Mouse (Mus musculus) left cerebral cortex, postnatal 36 days (tissue): ENCODE data around the gene Birc2. TPM values are rescaled to one million over a fixed set of nuclear protein-coding genes. Genes with fewer than 3 reads are reported as not detected.

ENCODE experiments used
- DNase-seq, 2 experiments: peaks; one replicate each; pipeline ENCODE4 v3.0.0; 2021 to 2022; ENCODE audit warnings: low spot score in 2 of 2, mixed read lengths in 1 of 2
- intact Hi-C: fragments of 180-260 bp; cut with DNase I; formaldehyde crosslinking; loops from one replicate; pipeline ENCODE4 v1.15.1; 2025
- total RNA-seq, 2 experiments: library from RNA; stranded (reverse); gene quantifications; 2 replicates each; pipeline ENCODE4 v1.2.3; 2021

The Birc2 gene
- total RNA-seq, 2 experiments from 2014 or later, result 32.2 to 34.9 TPM

DNA sequence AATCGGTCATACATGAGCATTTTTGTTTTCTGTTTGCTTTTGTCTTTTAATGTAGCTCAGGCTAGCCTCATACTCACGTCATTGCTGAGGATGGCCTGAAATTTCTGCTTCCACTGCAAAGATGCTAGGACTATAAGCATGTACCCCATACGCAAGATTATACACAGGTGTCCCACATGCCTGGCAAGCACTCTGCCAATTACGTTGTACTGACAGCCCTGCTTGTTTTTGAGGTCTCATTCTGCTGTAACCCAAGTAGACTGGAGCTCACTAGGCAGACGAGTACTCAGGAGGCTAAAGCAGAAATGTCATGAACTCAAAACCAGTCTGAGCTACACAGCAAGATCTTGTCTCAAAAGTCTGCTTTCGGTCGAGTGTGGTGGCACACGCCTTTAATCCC, 15.0 kb upstream of the Birc2 start:
- intact Hi-C loops, result no loop called here
- no peak for DNase-seq

DNA sequence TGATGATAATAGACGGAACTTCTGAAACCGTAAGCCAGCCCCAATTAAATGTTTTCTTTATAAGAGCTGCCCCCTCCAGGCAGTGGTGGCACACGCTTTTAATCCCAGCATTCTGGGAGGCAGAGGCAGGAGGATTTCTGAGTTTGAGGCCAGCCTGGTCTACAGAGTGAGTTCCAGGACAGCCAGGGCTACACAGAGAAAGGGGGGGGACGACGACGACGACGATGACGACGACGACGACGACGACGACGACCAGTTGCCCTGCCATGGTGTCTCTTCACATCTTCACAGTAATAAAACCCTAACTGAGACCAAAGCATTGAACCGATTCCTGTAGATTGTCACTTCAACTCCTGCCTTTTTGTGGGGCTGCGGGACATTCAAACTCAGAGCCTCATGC, 11.3 kb upstream of the Birc2 start:
- intact Hi-C loops, result no loop called here
- DNase-seq, result no peak

DNA sequence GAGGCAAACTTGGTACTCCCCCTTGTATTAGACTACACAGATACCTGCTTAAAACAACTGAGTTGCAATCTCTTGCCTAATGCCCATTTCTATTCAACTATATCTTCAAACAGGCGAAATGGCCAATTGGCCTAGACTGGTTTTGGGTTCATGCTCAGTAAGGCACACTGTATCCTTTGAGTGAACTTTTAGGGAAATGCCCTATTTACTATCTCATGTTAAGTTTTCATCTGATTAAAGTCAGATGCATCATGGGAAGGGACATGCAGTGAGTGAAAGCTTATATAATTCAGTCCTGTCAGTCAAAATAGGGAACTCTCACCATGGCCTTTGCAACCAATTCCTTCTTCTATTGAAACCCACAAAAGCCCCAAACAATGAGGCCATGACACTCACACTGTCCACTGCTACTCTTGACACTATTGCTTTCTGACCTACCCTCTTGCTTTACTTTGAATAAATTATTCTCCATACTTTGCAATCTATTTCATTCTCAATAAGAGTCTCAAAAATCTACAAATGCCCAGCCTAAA, 9.9 kb upstream of the Birc2 start:
- intact Hi-C loops, result no loop called here
- no peak for DNase-seq

- DNase-seq, result no peak
- intact Hi-C loops, result no loop called here
Observed at GRCm38 (mm10) chr9:7845216-7845895, 8.5 kb upstream of the Birc2 start.

GRCm38 (mm10) chr9:7841221-7841620, 4.4 kb upstream of the Birc2 start:
- intact Hi-C loops, result no loop called here
- no peak for DNase-seq

DNA sequence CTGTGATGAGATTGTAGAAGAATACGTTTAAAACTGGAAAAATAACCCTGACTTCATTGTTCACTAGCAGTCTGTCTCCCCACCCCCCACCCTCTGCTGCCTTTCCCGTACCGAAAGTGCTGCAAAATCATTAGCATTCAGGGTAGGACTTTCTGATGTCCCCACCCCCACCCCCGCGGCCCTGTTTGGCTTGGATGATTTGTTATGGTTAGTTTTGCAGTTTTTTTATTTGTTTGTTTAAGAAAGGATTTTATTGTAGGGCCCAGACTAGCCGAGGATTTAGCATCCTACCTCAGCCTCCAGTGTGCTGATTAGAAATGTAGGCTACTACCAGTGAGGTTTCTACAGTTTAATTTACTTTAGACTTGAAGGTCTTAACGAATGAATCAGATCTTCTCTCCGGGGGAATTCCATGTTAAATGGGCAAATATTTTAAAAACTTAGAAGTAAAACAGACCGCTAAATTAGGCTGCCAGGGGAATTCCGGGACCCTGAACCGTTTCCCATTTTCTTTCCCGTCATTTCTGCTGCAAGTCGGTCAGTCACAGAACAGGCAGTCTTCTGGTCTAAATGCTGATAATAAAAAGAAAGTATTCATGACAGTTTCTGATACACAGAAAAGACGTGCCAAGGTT, 1.1 kb upstream of the Birc2 start:
- DNase-seq, result no peak
- intact Hi-C loops, result loop anchor here (10.0 kb wide), 1 partner anchor 73 kb away; the partner anchor contains the start of gene Tmem123

- intact Hi-C loops, result loop anchor here (10.0 kb wide), 1 partner anchor 72 kb away; the partner anchor contains the start of gene Tmem123
Observed at GRCm38 (mm10) chr9:7836331-7836730, 533 bp downstream of the Birc2 start.

GRCm38 (mm10) chr9:7835302-7835701, 1.6 kb downstream of the Birc2 start:
- no peak for DNase-seq
- intact Hi-C loops, result loop anchor here (10.0 kb wide), 1 partner anchor 71 kb away; the partner anchor contains the start of gene Tmem123

More at GRCm38 (mm10) chr9:7836331-7836730, 533 bp downstream of the Birc2 start:
- peak; percentile 53 to 56 for DNase-seq

GRCm38 (mm10) chr9:7833421-7833820, 3.4 kb downstream of the Birc2 start:
- DNase-seq, result no peak
- intact Hi-C loops, result loop anchor here (10.0 kb wide), 1 partner anchor 69 kb away; the partner anchor contains the start of gene Tmem123

DNA sequence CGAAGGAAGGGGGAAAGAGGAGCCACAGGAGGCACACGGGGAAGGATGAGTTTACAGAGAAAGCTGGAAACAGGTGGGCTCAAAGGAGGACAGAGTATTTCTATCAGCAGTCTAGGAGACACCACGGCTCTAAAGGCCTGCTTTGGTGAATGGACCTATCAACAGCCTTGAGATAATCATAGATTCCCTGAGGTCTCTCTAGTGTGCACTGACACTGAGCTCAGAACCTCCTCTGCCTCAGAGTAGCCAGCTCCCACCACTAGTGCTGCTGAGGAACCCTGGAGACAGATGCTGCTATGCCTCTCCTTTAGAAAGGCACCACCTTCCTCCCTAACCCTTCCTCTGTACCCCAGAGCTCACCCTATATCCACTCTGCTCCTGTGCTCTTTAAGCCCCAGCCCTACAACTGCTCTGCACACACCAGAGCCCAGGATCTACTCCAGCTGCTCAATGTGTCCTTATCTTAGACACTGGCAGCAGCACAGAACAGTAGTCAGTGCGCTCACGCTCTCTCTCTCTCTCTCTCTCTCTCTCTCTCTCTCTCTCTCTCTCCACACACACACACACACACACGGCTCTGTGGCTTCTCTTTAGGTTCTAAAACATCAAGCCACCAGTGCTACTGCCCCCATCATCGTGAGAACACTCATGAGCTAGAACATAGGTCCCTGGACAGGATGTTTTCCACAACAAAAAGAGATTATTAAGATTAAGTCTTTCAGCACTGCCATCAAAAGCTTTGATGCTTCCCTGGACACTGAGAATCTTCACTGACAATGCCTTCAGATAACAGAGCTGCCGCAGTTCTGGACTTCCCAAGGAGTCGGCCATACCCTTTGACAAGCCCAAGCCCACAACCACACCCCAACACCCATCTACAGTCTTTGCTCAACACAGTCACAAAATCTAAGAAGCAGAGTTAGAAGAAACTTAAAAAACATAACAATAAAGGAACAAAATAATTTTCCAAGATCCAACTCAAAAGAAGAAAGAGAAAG, 7.0 kb downstream of the Birc2 start:
- intact Hi-C loops, result loop anchor here (10.0 kb wide), 1 partner anchor 65 kb away; the partner anchor contains the start of gene Tmem123
- no peak for DNase-seq

- intact Hi-C loops, result no loop called here
- DNase-seq, result no peak
Observed at GRCm38 (mm10) chr9:7828706-7829105, 8.2 kb downstream of the Birc2 start.

GRCm38 (mm10) chr9:7824916-7825315, 11.9 kb downstream of the Birc2 start:
- DNase-seq, result no peak
- intact Hi-C loops, result no loop called here

DNA sequence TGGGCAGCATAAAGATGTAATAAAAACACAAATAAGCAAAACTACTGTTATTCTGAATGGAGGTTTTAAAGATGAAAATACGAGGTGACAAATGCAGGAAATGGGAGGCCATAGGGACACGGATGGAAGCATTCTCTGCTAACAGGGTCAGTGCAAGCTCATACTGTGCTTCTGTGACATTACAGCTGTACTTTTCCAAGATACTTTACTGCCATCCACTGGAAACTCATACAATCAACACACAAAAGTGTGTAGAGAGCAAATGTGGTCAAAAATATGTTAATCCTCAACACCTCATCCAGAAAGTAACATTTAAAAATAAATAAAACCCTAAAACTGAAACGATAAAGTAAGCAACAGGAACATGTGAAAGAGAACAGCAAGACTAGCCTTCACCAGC, 14.1 kb downstream of the Birc2 start:
- intact Hi-C loops, result no loop called here
- DNase-seq, result no peak

- intact Hi-C loops, result no loop called here
- DNase-seq, result no peak
Observed at GRCm38 (mm10) chr9:7805101-7805506, 31.8 kb downstream of the Birc2 start.

DNA sequence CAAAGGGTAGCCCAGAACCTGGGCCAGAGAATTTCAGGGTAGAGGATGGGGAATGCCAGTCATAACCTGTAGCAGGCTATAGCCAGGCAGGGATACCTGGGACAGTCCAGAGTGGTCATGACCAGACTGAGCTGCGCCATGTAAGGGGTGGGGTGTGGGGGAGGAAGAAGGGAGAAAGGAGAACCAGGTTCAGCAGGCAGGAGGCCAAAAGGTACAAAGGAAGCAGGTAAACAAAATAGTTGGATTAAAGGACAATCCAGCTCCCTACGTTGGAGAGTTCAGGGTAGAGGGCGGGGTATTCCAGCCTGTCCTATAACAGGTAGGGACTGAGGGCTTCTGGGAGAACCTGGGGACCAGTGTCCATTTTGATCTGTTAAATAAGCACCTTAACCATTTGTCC, 38.3 kb downstream of the Birc2 start:
- no peak for DNase-seq
- intact Hi-C loops, result no loop called here

GRCm38 (mm10) chr9:7797542-7797941, 39.3 kb downstream of the Birc2 start:
- intact Hi-C loops, result no loop called here
- DNase-seq, result no peak

- intact Hi-C loops, result no loop called here
- DNase-seq, result no peak
Observed at GRCm38 (mm10) chr9:7796129-7796864, 40.6 kb downstream of the Birc2 start.

DNA sequence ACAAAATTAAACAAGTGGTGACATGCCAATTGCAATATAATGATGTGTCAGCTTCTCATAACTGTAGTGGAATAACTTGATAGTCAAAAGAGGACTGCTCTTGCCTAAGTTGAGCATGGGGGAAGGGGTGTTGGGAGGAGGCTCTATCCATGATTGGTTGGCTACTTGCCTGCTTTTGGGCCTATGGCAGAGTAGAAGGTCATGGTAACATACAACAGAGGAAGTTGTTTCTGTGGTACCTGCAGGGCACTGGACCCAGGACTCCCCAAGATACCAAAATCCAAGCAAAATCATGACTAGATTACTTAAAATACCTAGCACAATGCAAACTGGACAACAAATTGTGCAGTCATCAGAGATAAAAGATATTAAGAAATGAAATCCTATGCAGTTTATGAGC, 41.3 kb downstream of the Birc2 start:
- DNase-seq, result no peak
- intact Hi-C loops, result no loop called here

DNA sequence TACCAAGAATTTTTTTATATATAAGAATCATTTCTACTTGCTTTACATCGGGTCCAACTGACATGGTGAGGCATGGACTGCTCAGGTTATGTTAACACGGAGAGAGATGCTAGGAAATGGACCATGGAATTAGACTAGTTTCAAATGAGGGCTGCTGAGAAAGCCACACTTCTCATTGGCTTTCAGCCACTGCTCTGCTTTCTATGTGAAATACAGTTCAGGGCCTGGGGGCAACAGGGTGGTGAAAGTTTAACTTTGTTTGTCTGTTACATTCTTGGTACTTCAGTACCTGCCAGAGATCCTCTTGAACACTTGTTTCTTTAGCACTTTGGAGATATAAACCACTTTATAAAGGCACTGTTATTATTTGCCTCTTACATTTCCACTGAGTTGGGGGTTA, 43.3 kb downstream of the Birc2 start:
- DNase-seq, result no peak
- intact Hi-C loops, result no loop called here
